22 mouse cellular contexts compared by ENCODE assay signal in genomic region chr2:68794181-68794580, GRCm38 (mm10).
DNase-seq lines count a peak whose midpoint lies in the region; ATAC-seq and TF ChIP-seq lines count a peak whose summit lies in the region.
"Had no signal": no experiment of that assay in that cellular context is flagged by ENCODE, and none has a peak within 500 bp of the region (broad histone marks: within the 10 kb centered on the region; RNA-seq: fewer than 3 reads in every experiment).

No protein-coding gene starts in this region.

- DNase-seq in forebrain, embryonic 11.5 days (ENCODE audit: low spot score): no peak
- peak; percentile 9 for DNase-seq in hindbrain, postnatal 0 days (ENCODE audit: low spot score)
- DNase-seq in hindbrain, embryonic 11.5 days (ENCODE audit: low spot score): no peak
- DNase-seq: adrenal gland, adult 8-10 months; cerebellum, postnatal 36 days; embryo, embryonic 11 days; gastrocnemius, postnatal 10 days; heart, postnatal 4 days; kidney, adult 9 months; kidney, postnatal 14 days; lung, postnatal 4 days; thymus, postnatal 25 days had no signal

- no peaks in the 10 kb centered on the region for H3K36me3 ChIP-seq in forebrain, embryonic 13.5 days (ENCODE audit: poor library complexity, severe bottlenecking)
- no peaks in the 10 kb centered on the region for H3K36me3 ChIP-seq in forebrain, embryonic 11.5 days (ENCODE audit: control insufficient read depth, insufficient read depth, low read length)
- H3K36me3 ChIP-seq in hindbrain, postnatal 0 days (ENCODE audit: insufficient read depth, low read length): no peaks in the 10 kb centered on the region
- no peaks in the 10 kb centered on the region for H3K36me3 ChIP-seq in hindbrain, embryonic 11.5 days (ENCODE audit: control insufficient read depth, insufficient read depth, low read length)
- H3K36me3 ChIP-seq in midbrain, embryonic 13.5 days: no peaks in the 10 kb centered on the region
- no peaks in the 10 kb centered on the region for H3K36me3 ChIP-seq in neural tube, embryonic 15.5 days
- H3K36me3 ChIP-seq: embryonic facial prominence, embryonic 13.5 days; heart, embryonic 10.5 days; intestine, embryonic 15.5 days; midbrain, embryonic 12.5 days; stomach, embryonic 15.5 days had no signal

- WGBS in forebrain, embryonic 13.5 days: 74% methylated on average over 5 of the region's 5 CpGs
- WGBS in forebrain, embryonic 11.5 days: 95% methylated on average over 5 of the region's 5 CpGs
- WGBS in hindbrain, postnatal 0 days: 53% methylated on average over 5 of the region's 5 CpGs
- WGBS in hindbrain, embryonic 11.5 days: 85% methylated on average over 5 of the region's 5 CpGs
- 73% methylated on average over 5 of the region's 5 CpGs for WGBS in midbrain, embryonic 13.5 days
- WGBS in neural tube, embryonic 15.5 days: 60% methylated on average over 5 of the region's 5 CpGs

- no peaks in the 10 kb centered on the region for H3K27me3 ChIP-seq in forebrain, embryonic 13.5 days
- H3K27me3 ChIP-seq in forebrain, embryonic 11.5 days (ENCODE audit: control insufficient read depth, insufficient read depth, low read length): no peaks in the 10 kb centered on the region
- H3K27me3 ChIP-seq in hindbrain, postnatal 0 days (ENCODE audit: insufficient read depth, low read length): no peaks in the 10 kb centered on the region
- no peaks in the 10 kb centered on the region for H3K27me3 ChIP-seq in hindbrain, embryonic 11.5 days (ENCODE audit: control insufficient read depth, insufficient read depth, low read length)
- no peaks in the 10 kb centered on the region for H3K27me3 ChIP-seq in midbrain, embryonic 13.5 days
- no peaks in the 10 kb centered on the region for H3K27me3 ChIP-seq in neural tube, embryonic 15.5 days (replicated peaks)
- H3K27me3 ChIP-seq: embryonic facial prominence, embryonic 13.5 days; intestine, embryonic 15.5 days; stomach, embryonic 15.5 days had no signal

- H3K4me2 ChIP-seq in forebrain, embryonic 13.5 days: peak overlapping the region; percentile 33; the same call in 1 of the 2 replicates
- H3K4me2 ChIP-seq in forebrain, embryonic 11.5 days (ENCODE audit: low read depth, low read length, severe bottlenecking): no peak overlapping the region
- H3K4me2 ChIP-seq in hindbrain, postnatal 0 days (ENCODE audit: low read depth, low read length): peak overlapping the region; percentile 42
- no peak overlapping the region for H3K4me2 ChIP-seq in hindbrain, embryonic 11.5 days (replicated peaks; ENCODE audit: low read depth, low read length)
- H3K4me2 ChIP-seq in midbrain, embryonic 13.5 days (replicated peaks): no peak overlapping the region
- peak overlapping the region; percentile 25 for H3K4me2 ChIP-seq in neural tube, embryonic 15.5 days
- H3K4me2 ChIP-seq: embryonic facial prominence, embryonic 13.5 days; intestine, embryonic 15.5 days; midbrain, embryonic 12.5 days; stomach, embryonic 15.5 days had no signal

- H3K4me3 ChIP-seq in forebrain, embryonic 13.5 days: no peak overlapping the region
- H3K4me3 ChIP-seq in forebrain, embryonic 11.5 days (ENCODE audit: low read depth, low read length): no peak overlapping the region
- no peak overlapping the region for H3K4me3 ChIP-seq in hindbrain, postnatal 0 days (ENCODE audit: low read length)
- no peak overlapping the region for H3K4me3 ChIP-seq in hindbrain, embryonic 11.5 days (ENCODE audit: low read depth, low read length)
- H3K4me3 ChIP-seq in midbrain, embryonic 13.5 days (replicated peaks): no peak overlapping the region
- H3K4me3 ChIP-seq in neural tube, embryonic 15.5 days (replicated peaks): no peak overlapping the region
- H3K4me3 ChIP-seq: embryonic facial prominence, embryonic 13.5 days; heart, embryonic 10.5 days; intestine, embryonic 15.5 days; midbrain, embryonic 12.5 days; stomach, embryonic 15.5 days had no signal

- no peak overlapping the region for H3K27ac ChIP-seq in forebrain, embryonic 13.5 days
- H3K27ac ChIP-seq in forebrain, embryonic 11.5 days (ENCODE audit: low read depth, low read length): no peak overlapping the region
- no peak overlapping the region for H3K27ac ChIP-seq in hindbrain, postnatal 0 days
- no peak overlapping the region for H3K27ac ChIP-seq in hindbrain, embryonic 11.5 days (ENCODE audit: low read depth, low read length)
- no peak overlapping the region for H3K27ac ChIP-seq in midbrain, embryonic 13.5 days
- no peak overlapping the region for H3K27ac ChIP-seq in neural tube, embryonic 15.5 days (replicated peaks)
- H3K27ac ChIP-seq: embryonic facial prominence, embryonic 13.5 days; heart, embryonic 10.5 days; intestine, embryonic 15.5 days; midbrain, embryonic 12.5 days; stomach, embryonic 15.5 days had no signal

- TF ChIP-seq CTCF in hindbrain, postnatal 0 days (IDR thresholded peaks at IDR 0.05; ENCODE audit: low read depth): no peak

- H3K9me3 ChIP-seq in forebrain, embryonic 13.5 days (replicated peaks): no peaks in the 10 kb centered on the region
- no peaks in the 10 kb centered on the region for H3K9me3 ChIP-seq in forebrain, embryonic 11.5 days (ENCODE audit: control insufficient read depth, low read length)
- H3K9me3 ChIP-seq in hindbrain, postnatal 0 days (ENCODE audit: low read length): no peaks in the 10 kb centered on the region
- no peaks in the 10 kb centered on the region for H3K9me3 ChIP-seq in hindbrain, embryonic 11.5 days (ENCODE audit: control insufficient read depth, low read length)
- H3K9me3 ChIP-seq in midbrain, embryonic 13.5 days: no peaks in the 10 kb centered on the region
- H3K9me3 ChIP-seq in neural tube, embryonic 15.5 days (replicated peaks): no peaks in the 10 kb centered on the region
- H3K9me3 ChIP-seq: embryonic facial prominence, embryonic 13.5 days; heart, embryonic 10.5 days; intestine, embryonic 15.5 days; midbrain, embryonic 12.5 days; stomach, embryonic 15.5 days had no signal

- no peak overlapping the region for H3K9ac ChIP-seq in forebrain, embryonic 13.5 days
- no peak overlapping the region for H3K9ac ChIP-seq in forebrain, embryonic 11.5 days (ENCODE audit: low read length)
- no peak overlapping the region for H3K9ac ChIP-seq in hindbrain, postnatal 0 days (replicated peaks; ENCODE audit: low read length)
- no peak overlapping the region for H3K9ac ChIP-seq in hindbrain, embryonic 11.5 days (ENCODE audit: low read depth, low read length)
- H3K9ac ChIP-seq in midbrain, embryonic 13.5 days (replicated peaks): no peak overlapping the region
- H3K9ac ChIP-seq in neural tube, embryonic 15.5 days (replicated peaks): no peak overlapping the region
- H3K9ac ChIP-seq: embryonic facial prominence, embryonic 13.5 days; intestine, embryonic 15.5 days; midbrain, embryonic 12.5 days; stomach, embryonic 15.5 days had no signal

- peak; percentile 34 for ATAC-seq in forebrain, embryonic 13.5 days
- ATAC-seq in forebrain, embryonic 11.5 days (replicated peaks; ENCODE audit: low FRiP score): no peak
- no peak for ATAC-seq in hindbrain, postnatal 0 days
- ATAC-seq in hindbrain, embryonic 11.5 days (ENCODE audit: low FRiP score): no peak
- peak; percentile 22; the same call in 1 of the 2 replicates for ATAC-seq in midbrain, embryonic 13.5 days
- ATAC-seq in neural tube, embryonic 15.5 days (ENCODE audit: low FRiP score): no peak
- ATAC-seq in monocyte, adult 5-6 weeks (replicated peaks; ENCODE audit: insufficient number of reproducible peaks, low FRiP score, low TSS enrichment, poor library complexity, severe bottlenecking): no peak
- ATAC-seq: activated CD4-positive, CD25-positive, alpha-beta regulatory T cell, adult 4 months; intestine, embryonic 15.5 days had no signal

- H3K4me1 ChIP-seq in forebrain, embryonic 13.5 days: peaks cover 19% of the 10 kb centered on the region
- no peaks in the 10 kb centered on the region for H3K4me1 ChIP-seq in forebrain, embryonic 11.5 days (replicated peaks; ENCODE audit: control insufficient read depth, insufficient read depth, low read length)
- H3K4me1 ChIP-seq in hindbrain, postnatal 0 days (ENCODE audit: insufficient read depth, low read length): peaks cover 4% of the 10 kb centered on the region; the same call in 1 of the 2 replicates
- no peaks in the 10 kb centered on the region for H3K4me1 ChIP-seq in hindbrain, embryonic 11.5 days (replicated peaks; ENCODE audit: control insufficient read depth, insufficient read depth, low read length)
- peaks cover 16% of the 10 kb centered on the region for H3K4me1 ChIP-seq in midbrain, embryonic 13.5 days (replicated peaks)
- H3K4me1 ChIP-seq in neural tube, embryonic 15.5 days: peaks cover 12% of the 10 kb centered on the region
- H3K4me1 ChIP-seq: heart, embryonic 10.5 days; intestine, embryonic 15.5 days; midbrain, embryonic 12.5 days; stomach, embryonic 15.5 days had no signal

Comparison
In these comparisons a context has a peak if more than half of its experiments do, and no peak if none do; other contexts are left out.
1. ATAC-seq: peak in forebrain, embryonic 13.5 days (single experiment) and midbrain, embryonic 13.5 days (single experiment); none in forebrain, embryonic 11.5 days (single experiment), hindbrain, postnatal 0 days (single experiment), hindbrain, embryonic 11.5 days (single experiment), neural tube, embryonic 15.5 days (single experiment) and monocyte, adult 5-6 weeks (single experiment).
2. H3K4me2 ChIP-seq: peak in forebrain, embryonic 13.5 days (single experiment), hindbrain, postnatal 0 days (single experiment) and neural tube, embryonic 15.5 days (single experiment); none in forebrain, embryonic 11.5 days (single experiment), hindbrain, embryonic 11.5 days (single experiment) and midbrain, embryonic 13.5 days (single experiment).